Mouse (Mus musculus) heart, embryonic 13.5 days (tissue): Measurements from ENCODE around the gene Zdhhc12. TPM values are rescaled to one million over a fixed set of nuclear protein-coding genes. Genes with fewer than 3 reads are reported as not detected.

ENCODE experiments used
- ATAC-seq: fragments of 200-750 bp; cut with Nextera tagmentation; 2 replicates; pipeline ENCODE4 v1.8.0; 2017; ENCODE audit warnings: moderate TSS enrichment; ENCODE audit not compliant: insufficient number of reproducible peaks, low FRiP score, low TSS enrichment; ENCODE audit errors: extremely low read depth
- H3K27ac ChIP-seq: fragments of 300-500 bp; sonication (generic); replicated peaks from 2 replicates; pipeline ENCODE4 v1.5.1; 2015; ENCODE audit warnings: moderate library complexity, mild to moderate bottlenecking, inconsistent platforms
- H3K27me3 ChIP-seq: fragments of 300-500 bp; sonication (generic); replicated peaks from 2 replicates; pipeline ENCODE4 v1.6.1; 2015; ENCODE audit warnings: mild to moderate bottlenecking, inconsistent platforms
- H3K36me3 ChIP-seq: fragments of 300-500 bp; sonication (generic); 2 replicates; pipeline ENCODE4 v1.6.1; 2015; ENCODE audit warnings: mild to moderate bottlenecking, inconsistent platforms
- H3K4me1 ChIP-seq: fragments of 300-500 bp; sonication (generic); 2 replicates; pipeline ENCODE4 v1.6.1; 2015; ENCODE audit warnings: inconsistent platforms
- H3K4me2 ChIP-seq: fragments of 300-500 bp; sonication (generic); 2 replicates; pipeline ENCODE4 v1.6.1; 2015; ENCODE audit warnings: inconsistent platforms, mild to moderate bottlenecking, moderate library complexity
- H3K4me3 ChIP-seq: fragments of 300-500 bp; sonication (generic); 2 replicates; pipeline ENCODE4 v1.5.1; 2015; ENCODE audit warnings: moderate library complexity, mild to moderate bottlenecking, inconsistent platforms
- H3K9ac ChIP-seq: fragments of 300-500 bp; sonication (generic); 2 replicates; pipeline ENCODE4 v1.6.1; 2015; ENCODE audit warnings: inconsistent platforms, mild to moderate bottlenecking, moderate library complexity
- H3K9me3 ChIP-seq: fragments of 300-500 bp; sonication (generic); 2 replicates; pipeline ENCODE4 v1.6.1; 2016; ENCODE audit warnings: inconsistent platforms
- WGBS: fragments of 180-500 bp; shearing (Covaris S2); methylation state at CpG from one replicate; pipeline ENCODE4 v1.1.7; 2015; ENCODE audit warnings: mixed read lengths; 5-methylcytosine and 5-hydroxymethylcytosine counted together
- polyA plus RNA-seq: library from polyadenylated mRNA; unstranded; fragments of >200 nt; fragmentation: Nextera tagmentation; extraction: Ambion mirVana; gene quantifications from 2 replicates; pipeline ENCODE4 v1.2.1, GENCODE M21; 2015

Zdhhc12 gene
- polyA plus RNA-seq, 1 experiment from 2014 or later = 36.5 TPM

DNA sequence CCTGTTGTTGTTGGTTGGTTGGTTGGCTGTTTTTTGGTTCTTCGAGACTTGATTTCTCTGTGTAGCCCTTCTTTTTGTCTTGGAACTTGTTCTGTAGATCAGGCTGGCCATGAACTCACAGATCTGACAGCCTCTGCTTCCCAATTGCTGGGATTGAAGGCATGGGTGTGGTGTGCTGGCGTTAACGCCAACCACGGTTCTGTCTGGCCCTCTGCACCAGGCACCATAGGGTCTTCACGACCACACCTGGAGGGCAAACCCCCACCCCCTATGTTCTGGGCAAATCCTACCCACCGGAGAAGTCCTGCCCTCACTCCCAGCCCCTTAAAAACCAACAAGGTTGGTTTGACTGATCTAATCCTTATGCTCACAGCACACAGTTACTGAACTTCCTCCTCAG lies 16.5 kb downstream of the Zdhhc12 start:
- peaks cover 24% of the 10 kb centered on the region for H3K4me1 ChIP-seq
- peak overlapping the region; percentile 93 for H3K27ac ChIP-seq
- 64% methylated on average over 6 of the region's 6 CpGs for WGBS
- H3K9me3 ChIP-seq = no peaks in the 10 kb centered on the region
- no peak for ATAC-seq
- peak overlapping the region; percentile 63; the same call in 1 of the 2 replicates for H3K9ac ChIP-seq
- peak overlapping the region; percentile 75 for H3K4me3 ChIP-seq
- peaks cover 16% of the 10 kb centered on the region for H3K36me3 ChIP-seq
- H3K4me2 ChIP-seq = peak overlapping the region; percentile 99
- no peaks in the 10 kb centered on the region for H3K27me3 ChIP-seq

DNA sequence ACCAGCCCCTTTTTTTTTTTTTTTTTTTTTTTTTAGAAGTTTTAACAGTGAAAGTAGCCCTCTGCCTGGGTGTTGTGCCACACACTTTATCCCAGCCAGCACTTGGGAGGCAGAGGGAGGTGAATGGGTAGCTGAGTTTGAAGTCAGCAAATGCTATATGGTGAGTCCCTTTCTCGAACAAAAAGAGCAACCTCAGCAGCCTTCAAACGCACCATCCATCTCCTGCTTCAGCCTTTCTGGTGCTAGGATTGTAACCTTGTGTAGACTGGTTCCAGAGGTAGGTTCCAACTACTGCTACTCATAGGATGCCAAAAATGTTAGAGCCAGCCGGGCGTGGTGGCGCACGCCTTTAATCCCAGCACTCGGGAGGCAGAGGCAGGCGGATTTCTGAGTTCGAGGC lies 17.0 kb downstream of the Zdhhc12 start:
- Histone ChIP-seq H3K9me3 (no peaks in the 10 kb centered on the region), H3K36me3 (peaks cover 20% of the 10 kb centered on the region), H3K4me2 (no peak overlapping the region), H3K9ac (no peak overlapping the region), H3K4me1 (peaks cover 24% of the 10 kb centered on the region), H3K4me3 (no peak overlapping the region), H3K27ac (no peak overlapping the region), H3K27me3 (no peaks in the 10 kb centered on the region)
- WGBS = 90% methylated on average over 8 of the region's 9 CpGs
- no peak for ATAC-seq

DNA sequence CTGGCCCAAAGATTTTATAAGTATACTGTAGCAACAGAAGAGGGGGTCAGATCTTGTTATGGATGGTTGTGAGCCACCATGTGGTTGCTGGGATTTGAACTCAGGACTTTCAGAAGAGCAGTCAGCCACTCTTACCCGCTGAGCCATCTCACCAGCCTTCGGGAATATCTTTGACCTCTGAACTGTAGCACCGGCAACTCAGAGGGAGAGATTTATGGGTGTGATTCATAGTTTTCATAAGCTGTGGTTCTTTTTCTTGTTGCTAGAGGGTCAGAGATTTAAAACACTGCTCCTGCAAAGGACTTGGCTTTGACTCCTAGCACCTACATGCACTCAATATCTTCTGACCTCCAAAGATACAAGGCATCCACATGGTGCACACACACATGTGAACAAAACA lies 17.8 kb downstream of the Zdhhc12 start:
- no peak overlapping the region for H3K4me3 ChIP-seq
- H3K4me2 ChIP-seq = no peak overlapping the region
- peaks cover 22% of the 10 kb centered on the region for H3K36me3 ChIP-seq
- H3K27ac ChIP-seq = no peak overlapping the region
- 79% methylated on average over 3 of the region's 3 CpGs for WGBS
- no peaks in the 10 kb centered on the region for H3K9me3 ChIP-seq
- ATAC-seq = no peak
- H3K9ac ChIP-seq = no peak overlapping the region
- no peaks in the 10 kb centered on the region for H3K27me3 ChIP-seq
- H3K4me1 ChIP-seq = peaks cover 24% of the 10 kb centered on the region

DNA sequence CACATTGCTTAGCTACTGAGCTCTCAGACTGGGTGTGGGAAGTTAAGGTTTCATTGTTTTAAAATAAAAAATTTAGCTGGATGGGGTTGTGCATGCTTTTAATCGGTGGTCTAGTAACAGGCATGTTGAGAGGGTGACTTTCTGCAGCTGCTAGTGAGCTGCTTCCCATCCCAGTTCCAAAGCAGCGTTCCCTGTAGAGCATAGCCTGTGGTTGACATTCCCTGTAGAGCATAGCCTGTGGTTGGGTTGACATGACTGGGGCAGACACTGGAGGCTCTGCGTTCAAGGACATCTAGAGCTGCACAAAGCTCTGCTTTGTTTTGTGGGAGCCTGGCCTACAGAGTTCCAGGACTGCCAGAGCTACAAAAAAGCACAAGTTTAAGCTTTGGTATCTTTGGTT lies 20.2 kb downstream of the Zdhhc12 start:
- H3K4me3 ChIP-seq = no peak overlapping the region
- WGBS = 75% methylated on average over 3 of the region's 3 CpGs
- peaks cover 45% of the 10 kb centered on the region for H3K36me3 ChIP-seq
- no peak for ATAC-seq
- H3K4me2 ChIP-seq = no peak overlapping the region
- H3K9ac ChIP-seq = no peak overlapping the region
- H3K9me3 ChIP-seq = no peaks in the 10 kb centered on the region
- H3K4me1 ChIP-seq = peaks cover 11% of the 10 kb centered on the region
- H3K27ac ChIP-seq = no peak overlapping the region
- no peaks in the 10 kb centered on the region for H3K27me3 ChIP-seq

DNA sequence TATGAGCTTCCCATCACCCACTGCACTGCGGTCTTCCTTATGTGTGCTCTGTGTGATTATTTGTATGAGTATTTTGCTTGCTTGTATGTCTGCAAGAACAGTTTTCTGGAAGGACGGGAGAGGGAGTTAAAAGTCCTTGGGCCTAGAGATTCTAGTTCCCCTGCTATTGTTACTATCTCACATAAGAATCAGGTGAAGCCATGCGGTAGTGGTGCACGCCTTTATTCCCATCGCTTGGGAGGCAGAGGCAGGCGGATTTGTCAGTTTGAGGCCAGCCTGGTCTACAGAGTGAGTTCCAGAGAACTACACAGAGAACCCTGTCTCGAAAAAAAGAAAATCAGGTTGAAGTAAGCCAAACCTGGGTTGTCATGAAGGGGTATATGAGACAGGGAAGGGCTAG lies 20.6 kb downstream of the Zdhhc12 start:
- peaks cover 13% of the 10 kb centered on the region for H3K4me1 ChIP-seq
- no peaks in the 10 kb centered on the region for H3K9me3 ChIP-seq
- no peak for ATAC-seq
- H3K27me3 ChIP-seq = no peaks in the 10 kb centered on the region
- no peak overlapping the region for H3K4me2 ChIP-seq
- H3K4me3 ChIP-seq = no peak overlapping the region
- H3K27ac ChIP-seq = no peak overlapping the region
- H3K9ac ChIP-seq = no peak overlapping the region
- peaks cover 49% of the 10 kb centered on the region for H3K36me3 ChIP-seq
- 72% methylated on average over 7 of the region's 7 CpGs for WGBS

DNA sequence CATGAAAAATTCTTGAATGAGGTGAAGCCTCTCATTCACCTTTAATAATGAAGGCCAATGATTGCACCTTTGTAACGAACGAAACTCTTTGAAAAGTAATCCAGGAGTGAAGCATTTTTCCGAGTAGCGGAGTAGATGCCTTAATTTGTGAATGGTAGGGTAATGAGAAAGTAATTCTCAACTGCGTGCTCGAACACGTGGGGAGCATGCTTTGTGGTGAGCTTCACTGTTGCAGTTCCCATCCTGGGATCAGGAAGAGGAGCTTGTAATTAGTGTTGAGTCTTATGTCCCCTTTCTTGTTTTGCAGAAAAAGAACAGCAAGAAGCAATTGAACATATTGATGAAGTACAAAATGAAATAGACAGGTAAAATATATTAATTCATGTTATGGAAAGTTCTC lies 25.5 kb downstream of the Zdhhc12 start:
- no peak for ATAC-seq
- peaks cover 42% of the 10 kb centered on the region for H3K36me3 ChIP-seq
- H3K9ac ChIP-seq = peak overlapping the region; percentile 98
- H3K27me3 ChIP-seq = no peaks in the 10 kb centered on the region
- H3K4me3 ChIP-seq = peak overlapping the region; percentile 100
- peak overlapping the region; percentile 76 for H3K4me2 ChIP-seq
- no peak overlapping the region for H3K27ac ChIP-seq
- H3K4me1 ChIP-seq = peaks cover 38% of the 10 kb centered on the region
- H3K9me3 ChIP-seq = no peaks in the 10 kb centered on the region
- 36% methylated on average over 7 of the region's 7 CpGs for WGBS

DNA sequence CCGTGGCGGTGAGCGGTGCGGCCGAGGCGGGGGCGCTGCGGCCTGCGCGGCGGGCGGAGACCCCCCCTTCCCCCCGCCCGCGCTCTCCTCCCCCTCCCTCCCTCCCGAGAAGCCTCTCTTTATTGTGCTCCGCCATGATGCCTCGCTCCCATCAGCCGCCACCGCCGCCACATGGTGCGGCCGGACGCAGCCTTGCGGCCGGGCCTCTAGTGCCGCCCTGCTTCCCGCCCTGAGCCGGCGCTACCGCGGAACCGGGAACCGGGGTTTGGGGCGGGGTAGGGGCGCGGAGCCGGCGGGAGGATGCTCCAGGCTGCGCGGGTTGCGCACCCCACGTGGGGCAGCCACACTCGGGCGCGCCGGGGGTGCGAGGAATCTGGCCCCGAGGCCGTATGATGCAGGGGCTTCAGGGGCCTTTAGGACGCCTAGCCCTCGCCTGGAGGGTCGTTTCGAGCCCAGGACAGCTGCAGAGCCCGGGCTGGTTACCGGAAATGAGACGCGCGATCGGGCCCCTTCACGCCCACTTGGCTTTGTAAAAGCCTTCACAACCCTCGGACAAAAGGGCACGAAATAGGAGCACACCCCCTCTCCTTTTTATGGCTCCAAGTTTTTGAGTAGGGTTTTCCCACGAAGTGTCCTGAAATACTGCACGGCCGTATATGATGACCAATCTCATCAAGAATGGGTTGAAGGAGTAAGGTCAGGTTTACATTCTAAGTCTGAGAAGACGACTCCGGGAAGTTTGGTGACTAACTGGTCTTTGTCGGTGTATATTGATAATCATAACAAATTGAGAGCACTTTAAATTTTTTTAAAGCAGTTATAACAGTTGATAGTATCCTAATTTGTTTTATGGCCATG lies 26.2 kb downstream of the Zdhhc12 start:
- no peaks in the 10 kb centered on the region for H3K9me3 ChIP-seq
- peak overlapping the region; percentile 76 for H3K4me2 ChIP-seq
- H3K27me3 ChIP-seq = no peaks in the 10 kb centered on the region
- peak overlapping the region; percentile 98 for H3K9ac ChIP-seq
- H3K4me3 ChIP-seq = peak overlapping the region; percentile 100
- no peak for ATAC-seq
- H3K4me1 ChIP-seq = peaks cover 40% of the 10 kb centered on the region
- peak overlapping the region; percentile 98 for H3K27ac ChIP-seq
- peaks cover 35% of the 10 kb centered on the region for H3K36me3 ChIP-seq
- WGBS = under 1% methylated on average over 48 of the region's 69 CpGs

DNA sequence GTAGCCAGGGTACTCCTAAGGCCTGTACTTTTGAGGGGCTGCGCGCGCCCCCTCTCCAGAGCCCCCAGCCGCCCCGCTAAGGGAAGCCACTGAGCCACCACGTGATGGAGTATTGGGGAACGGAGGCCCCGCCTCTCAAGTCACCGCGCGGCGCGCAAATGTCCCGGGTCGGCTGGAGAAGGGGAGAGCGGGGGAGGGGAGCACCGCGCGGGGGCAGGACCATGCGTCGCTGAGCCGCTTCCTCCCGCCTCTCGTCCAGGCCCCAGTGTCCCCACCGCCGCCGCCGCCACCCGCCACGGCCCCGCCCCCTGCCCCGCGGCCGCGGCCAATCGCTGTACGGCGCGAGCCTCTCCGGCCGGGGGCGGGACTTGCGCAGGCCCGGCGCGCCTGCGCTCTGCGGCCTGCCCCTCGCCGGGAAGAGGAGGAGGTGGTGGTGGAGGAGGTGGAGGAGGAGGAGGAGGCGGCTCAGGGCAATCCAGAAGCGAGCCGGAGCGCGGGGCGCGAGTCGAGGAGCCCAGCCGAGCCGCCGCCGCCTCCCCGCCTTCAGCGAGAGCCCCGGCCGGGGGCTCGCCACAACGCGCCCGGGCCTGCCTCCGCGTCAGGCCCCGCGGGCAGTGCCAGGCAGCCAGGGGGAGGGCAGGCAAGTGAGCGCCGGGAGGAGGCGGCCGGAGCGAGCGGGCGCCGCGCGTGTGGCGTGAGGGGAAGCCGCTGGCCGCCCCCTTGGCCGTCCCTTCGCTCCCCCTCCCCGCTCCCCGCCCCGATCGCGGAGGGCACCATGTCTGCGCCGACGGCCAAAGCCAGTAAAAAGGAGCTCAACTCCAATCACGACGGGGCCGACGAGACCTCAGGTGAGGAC lies 27.2 kb downstream of the Zdhhc12 start:
- Histone ChIP-seq H3K4me3 (peak overlapping the region; percentile 100), H3K27me3 (no peaks in the 10 kb centered on the region), H3K9me3 (no peaks in the 10 kb centered on the region), H3K27ac (peak overlapping the region; percentile 98), H3K4me1 (peaks cover 44% of the 10 kb centered on the region), H3K4me2 (peak overlapping the region; percentile 76), H3K9ac (peak overlapping the region; percentile 98), H3K36me3 (peaks cover 30% of the 10 kb centered on the region)
- under 1% methylated on average over 78 of the region's 101 CpGs for WGBS
- peak; percentile 94 for ATAC-seq

DNA sequence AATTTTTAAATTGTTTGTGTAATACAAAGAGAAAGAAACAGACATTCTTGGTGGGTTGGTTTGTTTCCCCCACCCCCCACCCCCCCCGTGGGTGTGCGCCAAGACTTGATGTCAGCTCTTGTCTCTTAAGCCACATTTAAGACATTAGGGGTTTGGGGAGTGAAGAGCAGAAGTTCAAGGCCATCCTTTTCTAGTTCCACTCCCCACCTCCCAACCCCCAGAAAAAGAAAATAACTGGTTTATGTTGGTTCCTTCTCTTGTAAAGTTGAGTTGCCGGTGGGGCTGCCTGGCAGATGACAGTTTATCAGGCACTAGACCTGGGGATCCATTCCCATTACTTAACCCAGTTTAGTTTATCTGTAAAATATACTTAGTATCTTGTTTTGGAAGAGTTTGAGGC lies 29.1 kb downstream of the Zdhhc12 start:
- Histone ChIP-seq H3K9me3 (no peaks in the 10 kb centered on the region), H3K4me3 (0 out of 2 replicates have a peak overlapping the region, but pooled peaks have one; percentile 69), H3K4me2 (peak overlapping the region; percentile 80), H3K4me1 (peaks cover 47% of the 10 kb centered on the region), H3K36me3 (peaks cover 14% of the 10 kb centered on the region), H3K27ac (peak overlapping the region; percentile 94), H3K27me3 (no peaks in the 10 kb centered on the region), H3K9ac (peak overlapping the region; percentile 90)
- no peak for ATAC-seq
- 34% methylated on average over 3 of the region's 3 CpGs for WGBS

DNA sequence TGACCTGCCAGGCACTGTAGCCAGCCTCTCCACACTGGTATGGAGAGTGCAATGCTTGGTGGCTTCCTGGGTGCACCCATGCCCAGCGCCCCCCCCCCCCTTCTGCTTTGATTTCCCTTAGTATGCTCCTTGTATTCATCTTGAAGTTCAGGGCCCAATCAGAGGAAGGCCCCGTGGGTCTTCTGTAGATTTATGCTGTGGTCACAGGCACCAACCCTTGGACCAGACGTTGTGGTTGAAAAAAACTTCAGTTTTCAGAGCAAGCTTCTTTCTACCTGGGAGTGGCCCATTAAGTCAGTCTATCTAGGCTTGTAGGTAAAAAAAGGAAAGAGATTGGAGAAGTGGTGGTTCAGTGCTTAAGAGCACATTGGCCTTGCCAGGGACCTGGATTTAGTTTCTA lies 29.7 kb downstream of the Zdhhc12 start:
- no peak for ATAC-seq
- WGBS = 21% methylated on average over 2 of the region's 3 CpGs

DNA sequence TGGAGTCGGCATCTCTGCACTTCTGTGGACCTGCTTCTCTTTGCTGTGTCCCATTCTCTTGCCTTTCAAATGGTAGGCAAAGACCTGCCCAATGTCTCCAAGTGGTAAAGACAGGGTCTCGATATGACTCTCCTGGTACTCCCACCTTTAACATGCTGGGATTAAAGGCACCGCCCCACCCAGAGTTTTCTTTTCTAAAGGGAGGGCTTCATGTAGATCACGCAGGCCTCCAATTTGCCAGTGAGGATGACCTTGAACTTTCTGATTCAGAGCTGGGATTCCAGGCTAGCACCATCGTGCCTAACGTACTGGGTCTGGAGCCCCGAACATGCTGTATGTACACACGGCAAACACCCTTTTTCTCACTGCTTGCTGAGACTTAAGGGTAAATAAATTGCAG lies 30.2 kb downstream of the Zdhhc12 start:
- Histone ChIP-seq H3K9me3 (no peaks in the 10 kb centered on the region), H3K27me3 (no peaks in the 10 kb centered on the region), H3K27ac (peak overlapping the region; percentile 94), H3K4me2 (peak overlapping the region; percentile 80), H3K36me3 (peaks cover 4% of the 10 kb centered on the region), H3K9ac (peak overlapping the region; percentile 90), H3K4me3 (peak overlapping the region; percentile 69), H3K4me1 (peaks cover 43% of the 10 kb centered on the region)
- ATAC-seq = no peak
- 7% methylated on average over 8 of the region's 8 CpGs for WGBS

More for the DNA sequence above, 29.7 kb downstream of the Zdhhc12 start:
- no peaks in the 10 kb centered on the region for H3K9me3 ChIP-seq
- H3K36me3 ChIP-seq = peaks cover 9% of the 10 kb centered on the region
- H3K4me2 ChIP-seq = peak overlapping the region; percentile 80
- peak overlapping the region; percentile 94 for H3K27ac ChIP-seq
- H3K9ac ChIP-seq = peak overlapping the region; percentile 90
- peaks cover 47% of the 10 kb centered on the region for H3K4me1 ChIP-seq
- no peaks in the 10 kb centered on the region for H3K27me3 ChIP-seq
- H3K4me3 ChIP-seq = peak overlapping the region; percentile 69
